Mouse (Mus musculus): ENCODE data around the gene Zc3h14. TPM values are rescaled to one million over a fixed set of nuclear protein-coding genes. Genes with fewer than 3 reads are reported as not detected.

The Zc3h14 gene
- total RNA-seq, 2 experiments from 2014 or later: 39.4 to 53.4 TPM

DNA sequence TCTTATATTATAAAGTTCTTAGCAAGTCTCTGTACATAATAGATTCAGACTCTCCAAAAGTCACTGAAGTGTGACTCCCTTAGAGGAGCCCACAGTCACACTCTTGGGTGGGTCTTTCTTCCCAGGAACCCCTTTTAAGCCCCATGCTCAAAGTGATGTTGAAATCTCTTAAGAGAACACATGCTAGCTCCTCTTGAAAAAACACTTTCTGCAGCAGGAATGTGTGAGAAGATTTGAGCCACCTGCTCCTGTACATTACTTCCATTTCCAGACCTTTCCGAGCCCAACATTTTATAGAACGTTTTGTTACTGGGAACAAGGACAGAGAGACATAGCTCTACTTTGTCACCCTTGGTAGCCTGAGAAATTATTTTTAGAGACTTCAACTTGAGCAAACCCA lies 88.1 kb downstream of the Zc3h14 start:
- ATAC-seq (replicated peaks; ENCODE audit: low FRiP score, poor library complexity, severe bottlenecking): no peak

- no peak for ATAC-seq (replicated peaks; ENCODE audit: low FRiP score, poor library complexity, severe bottlenecking)
Measured at GRCm38 (mm10) chr12:98835466-98835865, 88.7 kb downstream of the Zc3h14 start.

Other genes with a start within 250 kb of the Zc3h14 start
- gene Kcnk10, start 168.7 kb upstream of the Zc3h14 start, total RNA-seq (2015; ENCODE audit: low replicate concordance): not detected in 2 replicates
- 0.26 TPM in 1 of 2 replicates, not detected in the other for gene Kcnk10, start 168.7 kb upstream of the Zc3h14 start, total RNA-seq (2017; ENCODE audit: low replicate concordance)
- gene Spata7, start 118.8 kb upstream of the Zc3h14 start, total RNA-seq (2015; ENCODE audit: low replicate concordance): not detected in 2 replicates
- 0.98 and 1.1 TPM in 2 replicates for gene Spata7, start 118.8 kb upstream of the Zc3h14 start, total RNA-seq (2017; ENCODE audit: low replicate concordance)
- 0.21 and 0.58 TPM in 2 replicates for gene Ptpn21, start 9.6 kb upstream of the Zc3h14 start, total RNA-seq (2015; ENCODE audit: low replicate concordance)
- gene Ptpn21, start 9.6 kb upstream of the Zc3h14 start, total RNA-seq (2017; ENCODE audit: low replicate concordance): 0.70 and 2.2 TPM in 2 replicates
- 1.3 and 2.5 TPM in 2 replicates for gene Eml5, start 154.5 kb downstream of the Zc3h14 start, total RNA-seq (2015; ENCODE audit: low replicate concordance)
- gene Eml5, start 154.5 kb downstream of the Zc3h14 start, total RNA-seq (2017; ENCODE audit: low replicate concordance): 2.6 and 6.0 TPM in 2 replicates
- 2.1 TPM in 1 of 2 replicates, not detected in the other for gene Ttc8, start 173.6 kb downstream of the Zc3h14 start, total RNA-seq (2015; ENCODE audit: low replicate concordance)
- 0.34 and 2.2 TPM in 2 replicates for gene Ttc8, start 173.6 kb downstream of the Zc3h14 start, total RNA-seq (2017; ENCODE audit: low replicate concordance)